Mouse (Mus musculus) heart, adult 2 months (tissue): ENCODE measurements around the gene Pdzd2. TPM values are rescaled to one million over a fixed set of nuclear protein-coding genes. Genes with fewer than 3 reads are reported as not detected.
"Not testable (repeated sequence)": the region's sequence is repeated elsewhere in the genome, so short reads cannot be mapped to it uniquely, and the experiment has no call there.

Source experiments
- DNase-seq, 2 experiments: peaks; one replicate each; pipeline ENCODE4 v3.0.0; 2021
- H3K27ac ChIP-seq: fragments of 200-600 bp; 2 replicates; pipeline ENCODE4 v1.8.1; 2022
- H3K27me3 ChIP-seq: fragments of 200-500 bp; 2 replicates; pipeline ENCODE4 v1.6.1; 2012; ENCODE audit warnings: mild to moderate bottlenecking, low read length, inconsistent platforms, mixed read lengths; ENCODE audit not compliant: control insufficient read depth, insufficient read depth
- H3K36me3 ChIP-seq: fragments of 200-500 bp; 2 replicates; pipeline ENCODE4 v1.6.1; 2012; ENCODE audit warnings: low read length, inconsistent platforms; ENCODE audit not compliant: control insufficient read depth, insufficient read depth
- H3K4me1 ChIP-seq: fragments of 200-500 bp; 2 replicates; pipeline ENCODE4 v1.6.1; 2011; ENCODE audit warnings: low read length; ENCODE audit not compliant: control insufficient read depth, insufficient read depth
- H3K4me3 ChIP-seq: fragments of 200-600 bp; 2 replicates; pipeline ENCODE4 v1.8.1; 2022
- H3K79me2 ChIP-seq: fragments of 200-500 bp; replicated peaks from 2 replicates; pipeline ENCODE4 v1.6.1; 2012; ENCODE audit warnings: mild to moderate bottlenecking, inconsistent platforms, low read length, moderate library complexity, mixed read lengths; ENCODE audit not compliant: control insufficient read depth, insufficient read depth
- H3K9ac ChIP-seq: fragments of 200-500 bp; 2 replicates; pipeline ENCODE4 v1.6.1; 2012; ENCODE audit warnings: low read depth, mild to moderate bottlenecking, control low read depth, inconsistent platforms, low read length, mixed read lengths
- CTCF ChIP-seq: fragments of 200-600 bp; IDR thresholded peaks from 2 replicates; pipeline ENCODE4 v1.8.1; 2022; ENCODE audit warnings: antibody characterized with exemption, mild to moderate bottlenecking, moderate library complexity
- EP300 ChIP-seq: fragments of 200-500 bp; IDR thresholded peaks from 2 replicates; pipeline ENCODE4 v1.6.1; 2011; ENCODE audit warnings: low read depth, low read length, control low read depth; ENCODE audit not compliant: insufficient read depth
- POLR2A ChIP-seq: fragments of 200-500 bp; IDR thresholded peaks from 2 replicates; pipeline ENCODE4 v1.6.1; 2011; ENCODE audit warnings: mild to moderate bottlenecking, low read depth, low read length, control low read depth; ENCODE audit not compliant: insufficient read depth
- WGBS: fragments of 180-500 bp; shearing (Covaris S2); methylation state at CpG from one replicate; pipeline ENCODE4 v1.1.7; 2018; 5-methylcytosine and 5-hydroxymethylcytosine counted together
- intact Hi-C: fragments of 180-260 bp; cut with DNase I; formaldehyde crosslinking; loops from one replicate; pipeline ENCODE4 v1.15.1; 2025
- polyA plus RNA-seq: library from polyadenylated mRNA; depleted of rRNA; stranded (reverse); fragments of >200 nt; gene quantifications from 2 replicates; pipeline ENCODE4 v1.2.3, GENCODE M21; 2012
- total RNA-seq, 2 experiments: library from RNA; stranded (reverse); gene quantifications; 2 replicates each; pipeline ENCODE4 v1.2.3; 2021

Gene Pdzd2
- total and polyA plus RNA-seq, 3 experiments = 15.0 to 83.9 (median 78.9) TPM

DNA sequence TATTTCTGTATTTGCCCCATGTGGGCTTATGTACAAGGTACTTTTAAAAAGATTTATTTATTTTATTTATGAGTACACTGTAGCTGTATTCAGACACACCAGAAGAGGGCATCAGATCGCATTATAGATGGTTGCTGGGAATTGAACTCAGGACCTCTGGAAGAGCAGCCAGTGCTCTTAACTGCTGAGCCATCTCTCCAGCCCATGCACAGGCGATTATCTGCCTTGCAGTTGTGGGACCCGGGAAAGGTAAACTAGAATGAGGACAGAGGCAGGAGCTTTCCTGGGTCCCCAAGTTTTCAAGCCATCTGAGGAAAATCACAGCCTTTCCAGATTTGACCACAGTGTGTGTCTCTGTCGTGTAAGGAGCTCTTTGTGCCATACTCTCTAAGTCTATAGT, 370.9 kb downstream of the Pdzd2 start:
- H3K4me3 ChIP-seq = no peak overlapping the region
- 91% methylated on average over 4 of the region's 4 CpGs for WGBS
- no peak overlapping the region for H3K27ac ChIP-seq
- H3K36me3 ChIP-seq = peaks cover 5% of the 10 kb centered on the region
- intact Hi-C loops = no loop called here
- H3K79me2 ChIP-seq = no peaks in the 10 kb centered on the region
- no peak overlapping the region for H3K9ac ChIP-seq
- H3K4me1 ChIP-seq = peaks cover 10% of the 10 kb centered on the region
- H3K27me3 ChIP-seq = no peaks in the 10 kb centered on the region
- TF ChIP-seq EP300 = no peak
- no peak for DNase-seq

DNA sequence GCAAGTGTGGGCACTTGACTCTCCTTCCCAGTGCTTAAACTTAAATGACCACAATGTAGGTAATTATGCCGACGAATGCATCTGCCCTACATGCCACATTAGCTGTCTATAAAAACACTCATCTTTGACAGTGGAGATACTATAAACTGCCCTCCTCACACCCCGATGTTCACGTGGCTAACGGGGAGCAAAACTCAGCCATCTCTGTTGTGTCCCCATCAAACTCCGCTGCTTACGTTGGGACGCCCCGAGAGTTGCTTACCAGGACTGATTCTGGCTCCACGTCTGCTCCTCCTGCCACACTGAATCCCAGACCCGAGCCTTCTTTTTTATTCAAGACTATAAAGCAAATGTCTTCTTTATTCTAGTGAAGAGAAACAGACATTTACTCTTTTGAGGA, 371.4 kb downstream of the Pdzd2 start:
- 83% methylated on average over 11 of the region's 11 CpGs for WGBS
- TF ChIP-seq EP300 = no peak
- TF ChIP-seq POLR2A = no peak
- TF ChIP-seq CTCF = no peak

DNA sequence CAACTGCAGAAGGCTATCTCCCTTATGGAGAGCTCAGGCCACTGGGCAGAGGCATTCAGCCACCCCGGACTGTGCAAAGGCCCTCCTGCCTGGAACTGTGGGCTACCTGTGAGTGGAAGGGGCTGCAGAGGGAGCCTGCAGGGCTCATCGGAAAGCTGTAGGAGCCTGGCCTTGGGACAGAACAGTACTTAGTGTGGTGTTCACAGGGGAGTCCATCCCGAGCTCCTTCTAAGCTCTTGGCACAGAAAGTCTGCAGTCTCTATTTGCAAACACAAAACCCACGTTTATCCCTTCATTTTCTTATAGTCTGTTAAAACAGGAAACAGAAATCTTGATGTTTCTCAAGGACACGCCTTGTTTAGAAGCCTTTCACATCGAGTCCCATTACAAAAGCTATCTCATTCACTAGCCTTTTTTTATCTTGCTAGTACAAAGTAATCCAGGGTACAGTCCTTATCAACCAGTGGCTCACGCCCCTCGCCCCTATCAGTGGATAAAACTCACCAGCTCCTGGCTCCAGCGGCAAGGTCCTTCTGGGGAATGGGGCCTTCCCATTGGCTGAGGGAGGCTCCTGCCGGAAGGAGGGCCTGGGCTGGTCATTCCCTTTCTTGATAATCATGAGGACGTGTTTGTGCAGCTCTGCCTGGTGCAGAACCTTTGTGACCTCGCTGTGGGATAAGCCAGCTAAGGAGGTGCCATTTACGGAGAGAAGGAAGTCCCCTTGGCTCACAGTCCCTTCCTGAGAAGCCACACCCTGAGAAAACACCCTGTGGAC, 372.2 kb downstream of the Pdzd2 start:
- intact Hi-C loops = no loop called here
- H3K27me3 ChIP-seq = no peaks in the 10 kb centered on the region
- peaks cover 10% of the 10 kb centered on the region for H3K4me1 ChIP-seq
- 26% methylated on average over 13 of the region's 13 CpGs for WGBS
- H3K79me2 ChIP-seq = no peaks in the 10 kb centered on the region
- TF ChIP-seq EP300 = peak; percentile 33; the same call in 1 of the 2 replicates
- TF ChIP-seq POLR2A = no peak
- H3K4me3 ChIP-seq = no peak overlapping the region
- no peak overlapping the region; the same call in 1 of the 2 replicates for H3K27ac ChIP-seq
- H3K9ac ChIP-seq = no peak overlapping the region
- DNase-seq = peak; percentile 51 to 73
- peaks cover 5% of the 10 kb centered on the region for H3K36me3 ChIP-seq

More for the DNA sequence above, 371.4 kb downstream of the Pdzd2 start:
- Histone ChIP-seq H3K36me3 (peaks cover 5% of the 10 kb centered on the region), H3K4me1 (peaks cover 10% of the 10 kb centered on the region), H3K27ac (peak overlapping the region; percentile 29; the same call in 1 of the 2 replicates), H3K27me3 (no peaks in the 10 kb centered on the region), H3K79me2 (no peaks in the 10 kb centered on the region), H3K4me3 (no peak overlapping the region), H3K9ac (no peak overlapping the region)
- intact Hi-C loops = no loop called here
- DNase-seq = no peak

DNA sequence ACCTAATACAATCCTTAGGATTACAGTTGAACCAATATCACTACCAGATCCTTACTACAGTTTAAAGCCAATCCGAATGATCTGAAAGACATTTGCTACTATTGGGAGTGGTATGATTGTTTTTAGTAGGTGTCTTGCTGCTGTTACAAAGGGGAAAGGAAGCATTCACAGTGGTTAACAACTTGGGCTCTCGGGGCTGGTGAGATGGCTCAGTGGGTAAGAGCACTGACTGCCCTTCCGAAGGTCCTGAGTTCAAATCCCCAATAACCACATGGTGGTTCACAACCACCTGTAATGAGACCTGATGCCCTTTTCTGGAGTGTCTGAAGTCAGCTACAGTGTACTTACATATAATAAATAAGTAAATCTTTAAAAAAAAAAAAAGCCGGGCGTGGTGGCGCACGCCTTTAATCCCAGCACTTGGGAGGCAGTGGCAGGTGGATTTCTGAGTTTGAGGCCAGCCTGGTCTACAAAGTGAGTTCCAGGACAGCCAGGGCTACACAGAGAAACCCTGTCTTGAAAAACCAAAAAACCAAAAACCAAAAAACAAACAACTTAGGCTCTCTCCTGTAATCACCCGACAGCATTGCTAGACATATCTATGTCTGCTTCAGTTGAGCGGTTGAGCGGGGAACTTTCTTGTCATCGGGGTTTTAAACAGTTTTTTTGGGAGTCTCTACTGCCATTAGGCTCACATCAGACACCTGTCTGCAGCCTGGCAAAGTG, 373.0 kb downstream of the Pdzd2 start:
- H3K4me3 ChIP-seq, H3K79me2 ChIP-seq, intact Hi-C loops, H3K9ac ChIP-seq, DNase-seq, H3K27ac ChIP-seq, H3K36me3 ChIP-seq, H3K27me3 ChIP-seq: not testable (repeated sequence)
- 91% methylated on average over 11 of the region's 11 CpGs for WGBS
- H3K4me1 ChIP-seq = peaks cover 10% of the 10 kb centered on the region

DNA sequence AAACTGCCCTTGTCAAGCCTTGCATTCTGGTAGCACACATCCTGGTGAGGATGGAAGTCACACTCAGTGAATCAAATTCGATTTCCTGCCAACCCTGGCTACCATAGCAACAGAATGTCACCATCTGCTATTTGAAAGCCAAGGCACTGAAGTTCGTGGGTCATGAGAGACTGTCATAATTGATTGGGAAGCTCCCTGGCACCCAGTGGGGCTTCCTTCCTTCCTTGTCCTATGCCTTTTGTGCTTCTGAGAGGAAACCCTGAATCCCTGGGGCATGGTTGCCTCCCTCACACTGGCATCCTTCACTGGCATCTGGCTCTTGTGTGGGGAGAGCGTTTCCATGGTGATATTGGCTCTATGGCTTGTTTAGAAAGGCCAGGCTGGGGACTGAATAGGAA, 373.7 kb downstream of the Pdzd2 start:
- WGBS = 50% methylated on average over 3 of the region's 3 CpGs
- Histone ChIP-seq H3K36me3 (peaks cover 5% of the 10 kb centered on the region; the same call in 1 of the 2 replicates), H3K4me3 (no peak overlapping the region), H3K9ac (no peak overlapping the region), H3K27ac (no peak overlapping the region), H3K79me2 (no peaks in the 10 kb centered on the region), H3K27me3 (no peaks in the 10 kb centered on the region), H3K4me1 (peaks cover 8% of the 10 kb centered on the region)
- intact Hi-C loops = no loop called here
- TF ChIP-seq CTCF (no peak), EP300 (no peak), POLR2A (no peak)
- DNase-seq = no peak

DNA sequence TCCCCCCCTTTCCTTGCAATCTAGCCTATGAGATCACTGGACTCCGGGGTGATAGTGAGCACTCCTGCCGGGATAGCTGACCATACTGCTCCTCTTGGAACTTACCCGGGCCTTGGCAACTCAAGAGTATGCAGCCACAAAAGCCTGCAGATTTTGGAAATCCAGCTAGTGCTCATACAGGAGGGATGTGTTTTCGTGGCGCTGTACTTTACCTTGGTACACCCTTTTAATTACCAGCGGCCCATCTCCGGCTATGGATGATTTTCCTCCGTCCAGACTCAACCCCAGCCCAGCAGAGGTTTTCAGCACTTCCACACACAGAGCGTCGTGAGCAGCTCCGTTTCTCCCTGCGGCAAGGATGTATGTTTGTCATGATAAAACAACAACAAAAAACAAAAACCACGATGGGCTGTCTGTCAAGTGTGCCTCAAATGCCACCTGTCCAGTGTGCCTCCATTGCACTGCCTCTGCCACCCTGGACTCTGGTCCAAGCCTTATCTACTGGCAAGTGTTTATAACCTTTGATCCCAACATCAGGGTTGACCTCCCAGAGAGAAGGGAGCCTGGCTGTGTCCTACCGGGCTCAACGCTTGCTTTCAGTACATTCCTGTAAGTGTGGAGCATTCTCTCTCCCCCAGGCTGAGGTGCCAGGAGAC, 374.2 kb downstream of the Pdzd2 start:
- TF ChIP-seq POLR2A (no peak), CTCF (no peak), EP300 (no peak)
- Histone ChIP-seq H3K4me3 (no peak overlapping the region), H3K79me2 (no peaks in the 10 kb centered on the region), H3K9ac (no peak overlapping the region), H3K4me1 (peaks cover 8% of the 10 kb centered on the region), H3K27me3 (no peaks in the 10 kb centered on the region), H3K27ac (no peak overlapping the region), H3K36me3 (peaks cover 5% of the 10 kb centered on the region; the same call in 1 of the 2 replicates)
- WGBS = 81% methylated on average over 15 of the region's 15 CpGs
- DNase-seq = no peak
- intact Hi-C loops = no loop called here
